Mouse (Mus musculus) heart, embryonic 11.5 days (tissue): ENCODE results near the gene Csad. TPM values are rescaled to one million over a fixed set of nuclear protein-coding genes. Genes with fewer than 3 reads are reported as not detected.
A peak's percentile ranks its signal among the peaks of the same experiment; 100 is the strongest.

ENCODE experiments used
- ATAC-seq: fragments of 200-750 bp; cut with Nextera tagmentation; replicated peaks from 2 replicates; pipeline ENCODE4 v1.8.0; 2017; ENCODE audit warnings: moderate library complexity; ENCODE audit not compliant: insufficient number of reproducible peaks, low FRiP score, low TSS enrichment
- H3K27ac ChIP-seq: fragments of 300-500 bp; sonication (generic); 2 replicates; pipeline ENCODE4 v1.5.1; 2014; ENCODE audit warnings: mild to moderate bottlenecking, low read depth, low read length
- H3K27me3 ChIP-seq: fragments of 300-500 bp; sonication (generic); 2 replicates; pipeline ENCODE4 v1.6.1; 2014; ENCODE audit warnings: mild to moderate bottlenecking, low read length, mixed read lengths; ENCODE audit not compliant: control insufficient read depth, insufficient read depth
- H3K36me3 ChIP-seq: fragments of 300-500 bp; sonication (generic); 2 replicates; pipeline ENCODE4 v1.6.1; 2014; ENCODE audit warnings: mild to moderate bottlenecking, low read length, moderate library complexity, mixed read lengths; ENCODE audit not compliant: control insufficient read depth, insufficient read depth
- H3K4me1 ChIP-seq: fragments of 300-500 bp; sonication (generic); 2 replicates; pipeline ENCODE4 v1.6.1; 2014; ENCODE audit warnings: low read length; ENCODE audit not compliant: control insufficient read depth, insufficient read depth
- H3K4me2 ChIP-seq: fragments of 300-500 bp; sonication (generic); 2 replicates; pipeline ENCODE4 v1.6.1; 2014; ENCODE audit warnings: mild to moderate bottlenecking, moderate library complexity
- H3K4me3 ChIP-seq: fragments of 300-500 bp; sonication (generic); 2 replicates; pipeline ENCODE4 v1.5.1; 2014; ENCODE audit warnings: low read depth, low read length
- H3K9ac ChIP-seq: fragments of 300-500 bp; sonication (generic); 2 replicates; pipeline ENCODE4 v1.6.1; 2014; ENCODE audit warnings: mild to moderate bottlenecking, low read depth, low read length, moderate library complexity
- H3K9me3 ChIP-seq: fragments of 300-500 bp; sonication (generic); replicated peaks from 2 replicates; pipeline ENCODE4 v1.6.1; 2016; ENCODE audit warnings: low read length; ENCODE audit not compliant: control insufficient read depth
- WGBS: fragments of 180-500 bp; shearing (Covaris S2); extraction: QIAGEN DNeasy Blood & Tissue Kit; methylation state at CpG from one replicate; pipeline ENCODE4 v1.1.7; 2014; ENCODE audit not compliant: insufficient replicate concordance; 5-methylcytosine and 5-hydroxymethylcytosine counted together
- polyA plus RNA-seq: library from polyadenylated mRNA; unstranded; fragments of >200 nt; fragmentation: Nextera tagmentation; extraction: Ambion mirVana; gene quantifications from 2 replicates; pipeline ENCODE4 v1.2.1, GENCODE M21; 2014

The Csad gene
- polyA plus RNA-seq, 1 experiment from 2014 or later, result 33.4 TPM

GRCm38 (mm10) chr15:102150301-102151135 is 54.0 kb downstream of the Csad start, which contains the start of gene Soat2:
Soat2 (plus strand) TSS chr15:102150526.
- H3K9ac ChIP-seq, result peak within 1 kb of the TSS; percentile 46
- 22% methylated on average over 20 of the region's 20 CpGs for WGBS
- ATAC-seq, result no peak; the same call in 1 of the 2 replicates
- H3K4me3 ChIP-seq, result peak within 1 kb of the TSS; percentile 20; the same call in 1 of the 2 replicates
- peaks cover 16% of the 10 kb centered on the region for H3K4me1 ChIP-seq
- peak within 1 kb of the TSS; percentile 55 for H3K27ac ChIP-seq
- H3K27me3 ChIP-seq, result peaks cover under 1% of the 10 kb centered on the region
- no peaks in the 10 kb centered on the region for H3K36me3 ChIP-seq
- no peaks in the 10 kb centered on the region for H3K9me3 ChIP-seq
- peak within 1 kb of the TSS; percentile 49 for H3K4me2 ChIP-seq

GRCm38 (mm10) chr15:102149561-102149960 is 55.0 kb downstream of the Csad start:
- Histone ChIP-seq H3K4me1 (peaks cover 21% of the 10 kb centered on the region), H3K4me2 (no peak overlapping the region), H3K27me3 (peaks cover 10% of the 10 kb centered on the region), H3K27ac (no peak overlapping the region), H3K9ac (no peak overlapping the region), H3K4me3 (no peak overlapping the region), H3K9me3 (no peaks in the 10 kb centered on the region), H3K36me3 (no peaks in the 10 kb centered on the region)
- no peak for ATAC-seq
- 65% methylated on average over 4 of the region's 4 CpGs for WGBS

- WGBS, result 56% methylated on average over 16 of the region's 16 CpGs
- peaks cover 27% of the 10 kb centered on the region for H3K4me1 ChIP-seq
- ATAC-seq, result no peak
- H3K9ac ChIP-seq, result peak overlapping the region; percentile 52; the same call in 1 of the 2 replicates
- no peak overlapping the region for H3K27ac ChIP-seq
- peaks cover 23% of the 10 kb centered on the region for H3K27me3 ChIP-seq
- H3K4me3 ChIP-seq, result no peak overlapping the region
- H3K36me3 ChIP-seq, result no peaks in the 10 kb centered on the region
- H3K4me2 ChIP-seq, result no peak overlapping the region
- H3K9me3 ChIP-seq, result no peaks in the 10 kb centered on the region
Measured at GRCm38 (mm10) chr15:102147674-102148402, 56.7 kb downstream of the Csad start.

GRCm38 (mm10) chr15:102146882-102147281 is 57.6 kb downstream of the Csad start:
- H3K4me1 ChIP-seq, result peaks cover 27% of the 10 kb centered on the region

GRCm38 (mm10) chr15:102146089-102146488 is 58.4 kb downstream of the Csad start:
- WGBS, result 66% methylated on average over 5 of the region's 5 CpGs

More at GRCm38 (mm10) chr15:102146882-102147281, 57.6 kb downstream of the Csad start:
- no peak for ATAC-seq
- H3K4me3 ChIP-seq, result no peak overlapping the region
- no peak overlapping the region for H3K4me2 ChIP-seq
- peaks cover 26% of the 10 kb centered on the region for H3K27me3 ChIP-seq
- no peaks in the 10 kb centered on the region for H3K9me3 ChIP-seq
- H3K9ac ChIP-seq, result no peak overlapping the region
- H3K27ac ChIP-seq, result no peak overlapping the region
- H3K36me3 ChIP-seq, result no peaks in the 10 kb centered on the region
- WGBS, result 8% methylated on average over 1 of the region's 1 CpGs

GRCm38 (mm10) chr15:102145330-102145729 is 59.2 kb downstream of the Csad start:
- H3K27ac ChIP-seq, result no peak overlapping the region
- no peak overlapping the region; the same call in 1 of the 2 replicates for H3K4me2 ChIP-seq
- no peak overlapping the region for H3K9ac ChIP-seq
- H3K36me3 ChIP-seq, result no peaks in the 10 kb centered on the region
- H3K9me3 ChIP-seq, result no peaks in the 10 kb centered on the region
- H3K4me1 ChIP-seq, result peaks cover 21% of the 10 kb centered on the region
- no peak for ATAC-seq
- peaks cover 26% of the 10 kb centered on the region for H3K27me3 ChIP-seq
- H3K4me3 ChIP-seq, result no peak overlapping the region
- WGBS, result 78% methylated on average over 10 of the region's 10 CpGs

More at GRCm38 (mm10) chr15:102146089-102146488, 58.4 kb downstream of the Csad start:
- Histone ChIP-seq H3K27me3 (peaks cover 26% of the 10 kb centered on the region), H3K9ac (no peak overlapping the region), H3K4me1 (peaks cover 27% of the 10 kb centered on the region), H3K9me3 (no peaks in the 10 kb centered on the region), H3K4me3 (no peak overlapping the region), H3K27ac (no peak overlapping the region), H3K4me2 (no peak overlapping the region), H3K36me3 (no peaks in the 10 kb centered on the region)
- ATAC-seq, result no peak

GRCm38 (mm10) chr15:102144726-102145125 is 59.8 kb downstream of the Csad start:
- peak overlapping the region; percentile 30; the same call in 1 of the 2 replicates for H3K9ac ChIP-seq

DNA sequence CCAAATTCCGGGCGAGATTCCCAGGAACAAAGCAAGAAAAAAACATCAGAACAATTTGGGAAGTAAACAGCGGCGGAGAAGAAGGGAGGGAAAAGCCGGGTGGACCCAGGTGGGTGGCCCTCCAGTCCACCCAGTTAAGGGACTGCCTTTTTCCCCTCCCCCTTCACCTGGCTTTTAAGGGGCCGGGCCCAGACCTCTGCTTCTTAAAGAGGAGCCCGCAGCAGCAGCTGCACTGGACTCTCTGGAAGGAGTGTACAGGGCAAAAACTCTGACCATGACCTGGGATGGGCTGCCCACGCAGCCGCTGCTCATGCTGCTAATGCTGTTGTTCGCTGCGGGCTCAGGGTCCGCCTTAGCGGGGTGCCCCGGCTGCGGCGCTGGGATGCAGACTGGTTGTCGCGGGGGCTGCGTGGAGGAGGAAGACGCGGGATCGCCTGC is 60.2 kb downstream of the Csad start, which contains the start of gene Igfbp6:
Gene Igfbp6 (plus strand): TSS at position 89 of the 438 bp plus-strand sequence.
- Histone ChIP-seq H3K9me3 (no peaks in the 10 kb centered on the region), H3K27ac (no peak within 1 kb of the TSS), H3K4me1 (peaks cover 17% of the 10 kb centered on the region), H3K4me2 (peak within 1 kb of the TSS; percentile 53), H3K9ac (peak within 1 kb of the TSS; percentile 30; the same call in 1 of the 2 replicates), H3K27me3 (peaks cover 26% of the 10 kb centered on the region), H3K36me3 (no peaks in the 10 kb centered on the region), H3K4me3 (peak within 1 kb of the TSS; percentile 23; the same call in 1 of the 2 replicates)
- ATAC-seq, result no peak
- 9% methylated on average over 22 of the region's 22 CpGs for WGBS

More at GRCm38 (mm10) chr15:102144726-102145125, 59.8 kb downstream of the Csad start:
- H3K9me3 ChIP-seq, result no peaks in the 10 kb centered on the region
- H3K4me3 ChIP-seq, result peak overlapping the region; percentile 23; the same call in 1 of the 2 replicates
- H3K4me2 ChIP-seq, result peak overlapping the region; percentile 53
- WGBS, result 11% methylated on average over 19 of the region's 19 CpGs
- no peaks in the 10 kb centered on the region for H3K36me3 ChIP-seq
- peaks cover 17% of the 10 kb centered on the region for H3K4me1 ChIP-seq
- peaks cover 26% of the 10 kb centered on the region for H3K27me3 ChIP-seq
- no peak for ATAC-seq
- H3K27ac ChIP-seq, result no peak overlapping the region
